Mouse (Mus musculus) liver, embryonic 15.5 days (tissue): ENCODE results near the gene Cby1. TPM values are rescaled to one million over a fixed set of nuclear protein-coding genes. Genes with fewer than 3 reads are reported as not detected.
A peak's percentile ranks its signal among the peaks of the same experiment; 100 is the strongest.
"Not testable (repeated sequence)": the region's sequence is repeated elsewhere in the genome, so short reads cannot be mapped to it uniquely, and the experiment has no call there.

Experiments
- ATAC-seq: fragments of 200-750 bp; cut with Nextera tagmentation; 2 replicates; pipeline ENCODE4 v1.8.0; 2017; ENCODE audit warnings: moderate number of reproducible peaks, mild to moderate bottlenecking, moderate library complexity; ENCODE audit not compliant: insufficient read depth
- H3K27ac ChIP-seq: fragments of 300-500 bp; sonication (generic); replicated peaks from 2 replicates; pipeline ENCODE4 v1.5.1; 2015; ENCODE audit warnings: mild to moderate bottlenecking, inconsistent platforms
- H3K27me3 ChIP-seq: fragments of 300-500 bp; sonication (generic); 2 replicates; pipeline ENCODE4 v1.6.1; 2015; ENCODE audit warnings: mild to moderate bottlenecking, inconsistent platforms
- H3K36me3 ChIP-seq: fragments of 300-500 bp; sonication (generic); replicated peaks from 2 replicates; pipeline ENCODE4 v1.6.1; 2015; ENCODE audit warnings: moderate library complexity, mild to moderate bottlenecking, inconsistent platforms
- H3K4me1 ChIP-seq: fragments of 300-500 bp; sonication (generic); replicated peaks from 2 replicates; pipeline ENCODE4 v1.6.1; 2015; ENCODE audit warnings: inconsistent platforms
- H3K4me2 ChIP-seq: fragments of 300-500 bp; sonication (generic); 2 replicates; pipeline ENCODE4 v1.6.1; 2015; ENCODE audit warnings: moderate library complexity, mild to moderate bottlenecking, inconsistent platforms
- H3K4me3 ChIP-seq: fragments of 300-500 bp; sonication (generic); replicated peaks from 2 replicates; pipeline ENCODE4 v1.5.1; 2015; ENCODE audit warnings: mild to moderate bottlenecking, inconsistent platforms
- H3K9ac ChIP-seq: fragments of 300-500 bp; sonication (generic); 2 replicates; pipeline ENCODE4 v1.6.1; 2015; ENCODE audit warnings: moderate library complexity, mild to moderate bottlenecking, inconsistent platforms
- H3K9me3 ChIP-seq: fragments of 300-500 bp; sonication (generic); replicated peaks from 2 replicates; pipeline ENCODE4 v1.6.1; 2016; ENCODE audit warnings: inconsistent platforms
- WGBS: fragments of 180-500 bp; shearing (Covaris S2); methylation state at CpG from one replicate; pipeline ENCODE4 v1.1.7; 2015; ENCODE audit warnings: mixed read lengths; ENCODE audit not compliant: insufficient replicate concordance; 5-methylcytosine and 5-hydroxymethylcytosine counted together
- polyA plus RNA-seq: library from polyadenylated mRNA; unstranded; fragments of >200 nt; fragmentation: Nextera tagmentation; extraction: Ambion mirVana; gene quantifications from 2 replicates; pipeline ENCODE4 v1.2.1, GENCODE M21; 2015

The Cby1 gene
- polyA plus RNA-seq, 1 experiment from 2014 or later, result 12.3 TPM

DNA sequence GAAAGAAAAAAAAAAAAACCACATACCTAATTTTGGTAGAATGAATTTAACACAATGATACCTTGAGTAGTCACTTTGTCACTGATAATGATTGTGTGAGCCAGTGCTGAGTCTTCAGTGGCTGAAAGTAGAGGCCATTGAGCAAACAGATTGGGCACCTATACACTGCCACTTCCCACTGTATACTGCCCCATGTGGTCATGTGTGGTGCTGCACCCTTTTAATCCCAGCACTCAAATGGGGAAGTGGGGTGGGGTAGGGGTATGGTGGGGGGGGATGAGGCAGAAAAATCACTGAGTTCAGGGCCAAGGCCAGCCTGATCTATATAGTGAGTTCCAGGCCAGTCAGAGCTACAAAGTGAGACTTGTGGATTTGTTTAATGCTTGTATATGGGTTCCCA is 8.4 kb upstream of the Cby1 start:
- Histone ChIP-seq H3K36me3 (no peaks in the 10 kb centered on the region), H3K9me3 (no peaks in the 10 kb centered on the region), H3K4me2 (no peak overlapping the region), H3K27ac (no peak overlapping the region), H3K27me3 (no peaks in the 10 kb centered on the region), H3K4me1 (no peaks in the 10 kb centered on the region), H3K9ac (no peak overlapping the region), H3K4me3 (no peak overlapping the region)
- no peak for ATAC-seq

DNA sequence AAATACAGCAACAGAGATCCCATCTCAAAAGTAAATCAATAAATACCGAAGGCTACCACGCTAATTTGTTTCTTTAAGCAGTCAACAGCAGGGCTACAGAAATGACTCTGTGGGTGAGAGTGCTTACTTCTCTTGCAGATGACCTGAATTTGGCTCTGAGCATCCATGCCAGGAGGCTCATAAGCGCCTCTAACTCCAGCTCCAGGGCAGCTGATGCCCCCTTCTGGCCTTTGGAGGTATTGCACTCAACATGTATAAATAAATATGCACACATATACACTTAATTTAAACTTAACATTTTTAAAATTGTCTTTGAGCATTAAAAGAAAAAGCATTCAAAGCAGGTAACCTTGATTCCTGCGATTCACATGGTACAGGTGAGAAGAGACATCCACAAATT is 7.5 kb upstream of the Cby1 start:
- H3K27me3 ChIP-seq, result no peaks in the 10 kb centered on the region
- no peak overlapping the region for H3K27ac ChIP-seq
- 60% methylated on average over 4 of the region's 4 CpGs for WGBS
- no peak for ATAC-seq
- H3K36me3 ChIP-seq, result no peaks in the 10 kb centered on the region
- no peak overlapping the region for H3K4me2 ChIP-seq
- H3K4me1 ChIP-seq, result no peaks in the 10 kb centered on the region
- no peak overlapping the region for H3K9ac ChIP-seq
- no peaks in the 10 kb centered on the region for H3K9me3 ChIP-seq
- no peak overlapping the region for H3K4me3 ChIP-seq

DNA sequence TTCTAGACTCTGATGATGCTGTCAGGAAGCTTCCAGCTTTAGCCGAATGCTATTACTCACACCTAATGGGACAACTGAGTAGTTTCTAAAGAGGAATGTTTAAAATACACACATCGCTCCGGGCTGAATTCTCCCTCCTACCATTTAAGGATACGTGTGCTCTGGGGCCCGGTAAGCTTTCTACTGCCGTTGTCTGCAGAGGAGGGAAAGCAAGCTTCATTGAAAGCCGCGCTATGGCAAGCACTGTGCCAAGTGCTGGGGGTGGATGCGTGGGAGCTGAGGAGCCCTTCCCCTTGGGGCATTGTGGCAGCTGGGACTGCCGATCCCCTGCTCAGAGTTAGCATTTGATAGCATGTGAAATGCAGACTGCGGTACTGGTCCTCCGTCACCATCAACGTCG is 2.5 kb upstream of the Cby1 start:
- H3K9me3 ChIP-seq, result no peaks in the 10 kb centered on the region
- no peak for ATAC-seq
- H3K4me1 ChIP-seq, result peaks cover 21% of the 10 kb centered on the region
- no peak overlapping the region for H3K4me2 ChIP-seq
- H3K27ac ChIP-seq, result no peak overlapping the region
- no peaks in the 10 kb centered on the region for H3K36me3 ChIP-seq
- 88% methylated on average over 14 of the region's 14 CpGs for WGBS
- no peaks in the 10 kb centered on the region for H3K27me3 ChIP-seq
- H3K9ac ChIP-seq, result no peak overlapping the region
- no peak overlapping the region for H3K4me3 ChIP-seq

DNA sequence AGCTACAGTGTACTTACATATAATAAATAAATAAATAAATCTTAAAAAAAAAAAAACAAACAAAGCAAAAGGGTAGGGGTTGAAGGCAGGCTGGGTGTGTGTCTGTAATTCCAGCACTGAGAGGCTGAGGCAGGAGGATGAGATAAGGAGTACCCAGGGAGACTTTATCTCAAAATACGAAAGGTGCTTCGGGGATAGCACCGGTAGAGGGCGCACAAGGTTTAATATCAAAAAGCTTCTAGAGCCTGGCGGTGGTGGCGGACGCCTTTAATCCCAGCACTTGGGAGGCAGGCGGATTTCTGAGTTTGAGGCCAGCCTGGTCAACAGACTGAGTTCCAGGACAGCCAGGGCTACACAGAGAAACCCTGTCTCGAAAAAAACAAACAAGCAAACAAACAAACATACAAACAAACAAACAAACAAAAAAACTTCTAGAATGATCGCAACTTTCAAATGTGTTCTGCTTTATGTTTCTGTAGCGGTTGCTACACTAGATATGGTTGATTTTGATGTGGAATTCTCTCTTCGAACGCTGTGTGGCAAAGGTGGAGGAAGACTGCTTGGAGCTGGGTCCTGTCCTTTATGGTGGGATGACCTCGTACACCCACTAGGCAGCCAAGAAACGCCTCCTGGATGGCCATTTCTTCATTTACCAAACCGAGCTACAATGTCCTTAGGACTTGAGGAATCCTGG is 1.0 kb upstream of the Cby1 start:
- peak; percentile 49 for ATAC-seq
- Histone ChIP-seq H3K9me3 (no peaks in the 10 kb centered on the region), H3K27me3 (no peaks in the 10 kb centered on the region), H3K4me1 (peaks cover 21% of the 10 kb centered on the region), H3K27ac (peak overlapping the region; percentile 90), H3K9ac (peak overlapping the region; percentile 68), H3K4me2 (peak overlapping the region; percentile 98), H3K4me3 (peak overlapping the region; percentile 82), H3K36me3 (no peaks in the 10 kb centered on the region)
- WGBS, result 2% methylated on average over 16 of the region's 16 CpGs

GRCm38 (mm10) chr15:79661852-79662251 is 2.9 kb downstream of the Cby1 start:
- Histone ChIP-seq H3K4me2 (no peak overlapping the region), H3K27ac (no peak overlapping the region)
- WGBS, result 65% methylated on average over 4 of the region's 4 CpGs

GRCm38 (mm10) chr15:79664666-79665065 is 5.7 kb downstream of the Cby1 start:
- no peak for ATAC-seq
- H3K27me3 ChIP-seq, result no peaks in the 10 kb centered on the region

More at GRCm38 (mm10) chr15:79661852-79662251, 2.9 kb downstream of the Cby1 start:
- no peak overlapping the region for H3K9ac ChIP-seq
- H3K4me1 ChIP-seq, result peaks cover 21% of the 10 kb centered on the region
- no peaks in the 10 kb centered on the region for H3K9me3 ChIP-seq
- H3K4me3 ChIP-seq, result no peak overlapping the region
- H3K36me3 ChIP-seq, result 0 out of 2 replicates have a peak, but pooled peaks cover 6% of the 10 kb centered on the region
- no peak for ATAC-seq
- H3K27me3 ChIP-seq, result no peaks in the 10 kb centered on the region

DNA sequence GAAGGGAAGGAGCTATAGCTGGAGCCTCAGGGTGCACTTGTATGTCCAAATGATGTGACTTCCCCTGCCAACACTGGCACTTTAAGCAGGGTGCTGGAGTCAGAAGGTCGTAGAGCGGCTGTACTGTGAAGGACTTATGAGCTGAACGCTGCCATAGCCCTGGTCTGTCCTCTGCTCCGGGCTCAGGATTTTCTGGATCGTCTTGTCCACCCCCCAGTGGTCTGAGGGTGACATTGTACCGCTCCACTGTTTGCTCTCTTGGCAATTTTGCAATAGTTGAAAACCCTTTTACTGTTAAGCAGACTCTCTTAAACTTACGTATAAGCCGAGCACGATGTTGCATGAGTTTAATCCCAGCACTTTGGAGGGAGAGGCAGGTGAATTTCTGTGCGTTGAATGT is 10.2 kb downstream of the Cby1 start:
- 70% methylated on average over 10 of the region's 10 CpGs for WGBS
- Histone ChIP-seq H3K4me3 (no peak overlapping the region), H3K27ac (no peak overlapping the region), H3K9me3 (no peaks in the 10 kb centered on the region), H3K36me3 (peaks cover 33% of the 10 kb centered on the region), H3K4me2 (no peak overlapping the region), H3K27me3 (no peaks in the 10 kb centered on the region), H3K9ac (no peak overlapping the region), H3K4me1 (peaks cover 23% of the 10 kb centered on the region)
- no peak for ATAC-seq

More at GRCm38 (mm10) chr15:79664666-79665065, 5.7 kb downstream of the Cby1 start:
- Histone ChIP-seq H3K4me3 (no peak overlapping the region), H3K27ac (no peak overlapping the region), H3K4me2 (no peak overlapping the region), H3K4me1 (peaks cover 11% of the 10 kb centered on the region), H3K9ac (no peak overlapping the region), H3K9me3 (no peaks in the 10 kb centered on the region), H3K36me3 (0 out of 2 replicates have a peak, but pooled peaks cover 6% of the 10 kb centered on the region)
- 75% methylated on average over 8 of the region's 8 CpGs for WGBS

DNA sequence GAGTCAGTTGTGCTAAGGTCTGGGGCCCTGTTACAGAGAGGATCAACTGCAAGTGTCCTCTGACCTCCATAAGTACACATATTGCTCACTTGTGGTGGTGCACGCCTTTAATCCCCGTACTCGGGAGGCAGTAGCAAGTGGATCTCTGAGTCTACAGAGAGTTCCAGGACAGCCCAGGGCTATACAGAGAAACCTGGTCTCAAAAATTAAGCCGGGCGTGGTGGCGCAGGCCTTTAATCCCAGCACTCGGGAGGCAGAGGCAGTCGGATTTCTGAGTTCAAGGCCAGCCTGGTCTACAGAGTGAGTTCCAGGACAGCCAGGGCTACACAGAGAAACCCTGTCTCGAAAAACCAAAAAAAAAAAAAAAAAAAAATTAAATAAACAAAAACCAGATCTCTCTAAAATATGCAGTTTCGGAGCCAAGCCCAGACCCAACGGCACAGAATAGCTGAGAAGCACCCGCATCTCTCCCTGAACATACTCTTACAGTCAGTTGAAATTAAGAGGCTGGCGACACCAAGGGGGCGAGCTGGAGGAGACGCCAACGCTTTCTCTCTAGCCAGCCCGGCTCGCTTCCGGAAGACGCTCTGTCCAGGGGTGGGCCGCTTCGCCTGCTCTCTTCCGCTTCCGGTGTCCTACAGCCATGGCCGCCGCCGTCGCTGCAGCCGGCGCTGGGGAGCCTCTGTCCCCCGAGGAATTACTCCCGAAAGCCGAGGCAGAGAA is 11.4 kb downstream of the Cby1 start, which contains the start of gene Tomm22:
TSS of gene Tomm22 (plus strand) at position 613 of the 723 bp plus-strand sequence.
- Histone ChIP-seq H3K36me3 (peaks cover 45% of the 10 kb centered on the region), H3K4me3 (peak within 1 kb of the TSS; percentile 94), H3K4me2 (peak within 1 kb of the TSS; percentile 75), H3K9me3 (no peaks in the 10 kb centered on the region), H3K27ac (peak within 1 kb of the TSS; percentile 80), H3K9ac (peak within 1 kb of the TSS; percentile 93), H3K27me3 (no peaks in the 10 kb centered on the region), H3K4me1 (peaks cover 23% of the 10 kb centered on the region)
- ATAC-seq, result peak; percentile 95
- 15% methylated on average over 33 of the region's 33 CpGs for WGBS

DNA sequence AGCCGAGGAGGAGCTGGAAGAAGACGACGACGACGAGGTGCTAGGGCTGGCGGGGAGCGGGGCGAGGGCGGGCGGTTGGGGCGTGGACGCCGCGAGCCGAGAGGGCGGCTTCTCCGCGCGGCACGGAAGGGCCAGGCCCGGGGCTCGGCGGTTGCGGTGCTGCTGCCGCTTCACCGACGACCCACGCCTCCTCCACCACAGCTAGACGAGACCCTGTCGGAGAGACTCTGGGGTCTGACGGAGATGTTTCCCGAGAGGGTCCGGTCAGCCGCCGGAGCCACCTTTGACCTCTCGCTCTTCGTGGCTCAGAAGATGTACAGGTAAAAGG is 11.9 kb downstream of the Cby1 start:
- H3K27ac ChIP-seq, result peak overlapping the region; percentile 80
- peak overlapping the region; percentile 75 for H3K4me2 ChIP-seq
- no peaks in the 10 kb centered on the region for H3K27me3 ChIP-seq
- H3K4me1 ChIP-seq, result peaks cover 23% of the 10 kb centered on the region
- H3K4me3 ChIP-seq, result peak overlapping the region; percentile 94
- peaks cover 49% of the 10 kb centered on the region for H3K36me3 ChIP-seq
- peak overlapping the region; percentile 93 for H3K9ac ChIP-seq
- WGBS, result under 1% methylated on average over 37 of the region's 37 CpGs
- peak; percentile 69 for ATAC-seq
- no peaks in the 10 kb centered on the region for H3K9me3 ChIP-seq

- not testable (repeated sequence) for H3K9me3 ChIP-seq, H3K27me3 ChIP-seq, ATAC-seq, H3K27ac ChIP-seq
- Histone ChIP-seq H3K4me3 (peak overlapping the region; percentile 94), H3K4me2 (peak overlapping the region; percentile 75), H3K9ac (peak overlapping the region; percentile 93; the same call in 1 of the 2 replicates), H3K4me1 (peaks cover 23% of the 10 kb centered on the region), H3K36me3 (peaks cover 54% of the 10 kb centered on the region)
- 73% methylated on average over 11 of the region's 11 CpGs for WGBS
These were observed 12.9 kb downstream of the Cby1 start for GRCm38 (mm10) chr15:79671828-79672348.

DNA sequence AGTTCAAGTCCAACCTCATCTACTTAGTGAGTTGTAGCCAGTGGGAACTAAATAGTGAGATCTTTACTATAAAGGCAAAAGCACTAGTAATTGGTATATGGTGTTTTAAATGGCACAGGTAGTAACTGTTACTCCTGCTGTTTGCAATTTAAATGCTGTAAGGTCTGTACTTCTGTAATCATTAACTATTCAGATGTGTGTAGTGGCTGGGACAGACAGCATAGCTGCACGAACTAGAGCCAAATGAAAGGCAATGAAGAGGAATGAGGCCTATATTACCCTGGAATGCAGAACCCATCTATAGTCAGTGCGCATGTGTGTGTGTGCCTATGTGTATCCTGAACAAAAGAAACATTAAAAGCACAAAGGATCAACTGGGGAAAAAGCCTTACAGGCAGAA is 18.9 kb downstream of the Cby1 start:
- Histone ChIP-seq H3K4me1 (peaks cover 35% of the 10 kb centered on the region), H3K27me3 (no peaks in the 10 kb centered on the region), H3K9ac (no peak overlapping the region), H3K9me3 (no peaks in the 10 kb centered on the region), H3K27ac (no peak overlapping the region), H3K4me3 (no peak overlapping the region), H3K36me3 (peaks cover 67% of the 10 kb centered on the region), H3K4me2 (no peak overlapping the region)
- no peak for ATAC-seq
- whole genome bisulfite sequencing, result 71% methylated on average over 2 of the region's 2 CpGs
